Mouse (Mus musculus): Measurements from ENCODE around the gene Ccdc146. TPM values are rescaled to one million over a fixed set of nuclear protein-coding genes. Genes with fewer than 3 reads are reported as not detected.

Gene Ccdc146
- polyA plus RNA-seq, 1 experiment from 2014 or later, result 1.5 TPM

GRCm38 (mm10) chr5:21270756-21271155 is 153.7 kb downstream of the Ccdc146 start:
- no peak overlapping the region for H3K4me3 ChIP-seq
- H3K4me1 ChIP-seq, result no peaks in the 10 kb centered on the region
- no peak for ATAC-seq (ENCODE audit: borderline replicate concordance, extremely low read depth, low FRiP score, low TSS enrichment)
- no peak overlapping the region for H3K9ac ChIP-seq
- H3K27me3 ChIP-seq, result no peaks in the 10 kb centered on the region
- H3K4me2 ChIP-seq, result no peak overlapping the region
- no peaks in the 10 kb centered on the region for H3K36me3 ChIP-seq
- WGBS, result 73% methylated on average over 4 of the region's 4 CpGs
- no peaks in the 10 kb centered on the region for H3K9me3 ChIP-seq
- H3K27ac ChIP-seq, result no peak overlapping the region

GRCm38 (mm10) chr5:21269446-21269845 is 155.0 kb downstream of the Ccdc146 start:
- ATAC-seq (ENCODE audit: borderline replicate concordance, extremely low read depth, low FRiP score, low TSS enrichment), result no peak
- 69% methylated on average over 5 of the region's 5 CpGs for WGBS
- H3K27ac ChIP-seq, result no peak overlapping the region
- H3K27me3 ChIP-seq, result no peaks in the 10 kb centered on the region
- H3K4me1 ChIP-seq, result no peaks in the 10 kb centered on the region
- no peak overlapping the region for H3K9ac ChIP-seq
- H3K36me3 ChIP-seq, result no peaks in the 10 kb centered on the region
- H3K4me3 ChIP-seq, result no peak overlapping the region
- H3K4me2 ChIP-seq, result no peak overlapping the region
- H3K9me3 ChIP-seq, result no peaks in the 10 kb centered on the region

GRCm38 (mm10) chr5:21267090-21267489 is 157.4 kb downstream of the Ccdc146 start:
- 81% methylated on average over 2 of the region's 2 CpGs for WGBS
- Histone ChIP-seq H3K4me3 (no peak overlapping the region), H3K36me3 (no peaks in the 10 kb centered on the region), H3K4me1 (no peaks in the 10 kb centered on the region), H3K9ac (no peak overlapping the region), H3K9me3 (no peaks in the 10 kb centered on the region), H3K4me2 (no peak overlapping the region), H3K27ac (no peak overlapping the region), H3K27me3 (no peaks in the 10 kb centered on the region)
- ATAC-seq (ENCODE audit: borderline replicate concordance, extremely low read depth, low FRiP score, low TSS enrichment), result no peak

- no peak overlapping the region for H3K9ac ChIP-seq
- H3K27me3 ChIP-seq, result no peaks in the 10 kb centered on the region
- no peaks in the 10 kb centered on the region for H3K36me3 ChIP-seq
- no peak for ATAC-seq (ENCODE audit: borderline replicate concordance, extremely low read depth, low FRiP score, low TSS enrichment)
- H3K4me2 ChIP-seq, result no peak overlapping the region
- no peaks in the 10 kb centered on the region for H3K4me1 ChIP-seq
- H3K9me3 ChIP-seq, result no peaks in the 10 kb centered on the region
- no peak overlapping the region for H3K27ac ChIP-seq
- H3K4me3 ChIP-seq, result no peak overlapping the region
- WGBS, result 9% methylated on average over 4 of the region's 4 CpGs
Observed at GRCm38 (mm10) chr5:21265049-21265448, 159.4 kb downstream of the Ccdc146 start.

- no peak overlapping the region for H3K27ac ChIP-seq
- H3K27me3 ChIP-seq, result no peaks in the 10 kb centered on the region
- H3K36me3 ChIP-seq, result no peaks in the 10 kb centered on the region
- no peaks in the 10 kb centered on the region for H3K4me1 ChIP-seq
- no peak overlapping the region for H3K9ac ChIP-seq
- H3K4me2 ChIP-seq, result no peak overlapping the region
- WGBS, result 88% methylated on average over 8 of the region's 8 CpGs
- no peak for ATAC-seq (ENCODE audit: borderline replicate concordance, extremely low read depth, low FRiP score, low TSS enrichment)
- no peak overlapping the region for H3K4me3 ChIP-seq
- H3K9me3 ChIP-seq, result no peaks in the 10 kb centered on the region
Observed at GRCm38 (mm10) chr5:21264352-21265021, 160.0 kb downstream of the Ccdc146 start.

GRCm38 (mm10) chr5:21263202-21264055 is 161.0 kb downstream of the Ccdc146 start:
- H3K4me2 ChIP-seq, result no peak overlapping the region
- 48% methylated on average over 18 of the region's 18 CpGs for WGBS
- H3K27ac ChIP-seq, result no peak overlapping the region
- H3K36me3 ChIP-seq, result no peaks in the 10 kb centered on the region
- H3K4me3 ChIP-seq, result no peak overlapping the region
- no peak overlapping the region for H3K9ac ChIP-seq
- ATAC-seq (ENCODE audit: borderline replicate concordance, extremely low read depth, low FRiP score, low TSS enrichment), result no peak
- no peaks in the 10 kb centered on the region for H3K4me1 ChIP-seq
- no peaks in the 10 kb centered on the region for H3K9me3 ChIP-seq
- no peaks in the 10 kb centered on the region for H3K27me3 ChIP-seq

GRCm38 (mm10) chr5:21261202-21261844 is 163.2 kb downstream of the Ccdc146 start:
- H3K4me2 ChIP-seq, result no peak overlapping the region
- 31% methylated on average over 6 of the region's 6 CpGs for WGBS
- no peaks in the 10 kb centered on the region for H3K36me3 ChIP-seq
- ATAC-seq (ENCODE audit: borderline replicate concordance, extremely low read depth, low FRiP score, low TSS enrichment), result no peak
- no peak overlapping the region for H3K27ac ChIP-seq
- H3K27me3 ChIP-seq, result no peaks in the 10 kb centered on the region
- no peak overlapping the region for H3K4me3 ChIP-seq
- no peaks in the 10 kb centered on the region for H3K4me1 ChIP-seq
- no peak overlapping the region for H3K9ac ChIP-seq
- H3K9me3 ChIP-seq, result no peaks in the 10 kb centered on the region

- H3K27me3 ChIP-seq, result no peaks in the 10 kb centered on the region
- no peaks in the 10 kb centered on the region for H3K36me3 ChIP-seq
- no peak overlapping the region for H3K4me3 ChIP-seq
- ATAC-seq (ENCODE audit: borderline replicate concordance, extremely low read depth, low FRiP score, low TSS enrichment), result no peak
- H3K9ac ChIP-seq, result no peak overlapping the region
- H3K4me1 ChIP-seq, result no peaks in the 10 kb centered on the region
- H3K9me3 ChIP-seq, result no peaks in the 10 kb centered on the region
- H3K4me2 ChIP-seq, result no peak overlapping the region
- WGBS, result 62% methylated on average over 7 of the region's 7 CpGs
- no peak overlapping the region for H3K27ac ChIP-seq
Observed at GRCm38 (mm10) chr5:21260746-21261145, 163.7 kb downstream of the Ccdc146 start.

- no peaks in the 10 kb centered on the region for H3K36me3 ChIP-seq
- H3K4me1 ChIP-seq, result no peaks in the 10 kb centered on the region
- H3K9me3 ChIP-seq, result no peaks in the 10 kb centered on the region
- H3K4me2 ChIP-seq, result no peak overlapping the region
- no peak overlapping the region for H3K9ac ChIP-seq
- no peak overlapping the region for H3K4me3 ChIP-seq
- ATAC-seq (ENCODE audit: borderline replicate concordance, extremely low read depth, low FRiP score, low TSS enrichment), result no peak
- WGBS, result 63% methylated on average over 6 of the region's 6 CpGs
- no peaks in the 10 kb centered on the region for H3K27me3 ChIP-seq
- H3K27ac ChIP-seq, result no peak overlapping the region
Observed at GRCm38 (mm10) chr5:21257806-21258205, 166.7 kb downstream of the Ccdc146 start.

- Histone ChIP-seq H3K4me3 (no peak overlapping the region), H3K9ac (no peak overlapping the region)
- 56% methylated on average over 4 of the region's 4 CpGs for WGBS
Observed at GRCm38 (mm10) chr5:21257126-21257525, 167.4 kb downstream of the Ccdc146 start.

GRCm38 (mm10) chr5:21255551-21256132 is 168.8 kb downstream of the Ccdc146 start:
- Histone ChIP-seq H3K27me3 (no peaks in the 10 kb centered on the region), H3K4me1 (no peaks in the 10 kb centered on the region), H3K4me3 (no peak overlapping the region), H3K4me2 (no peak overlapping the region), H3K27ac (no peak overlapping the region), H3K9ac (no peak overlapping the region), H3K36me3 (no peaks in the 10 kb centered on the region), H3K9me3 (no peaks in the 10 kb centered on the region)
- ATAC-seq (ENCODE audit: borderline replicate concordance, extremely low read depth, low FRiP score, low TSS enrichment), result no peak
- 62% methylated on average over 5 of the region's 5 CpGs for WGBS

More at GRCm38 (mm10) chr5:21257126-21257525, 167.4 kb downstream of the Ccdc146 start:
- Histone ChIP-seq H3K4me1 (no peaks in the 10 kb centered on the region), H3K9me3 (no peaks in the 10 kb centered on the region), H3K36me3 (no peaks in the 10 kb centered on the region), H3K27me3 (no peaks in the 10 kb centered on the region), H3K4me2 (no peak overlapping the region), H3K27ac (no peak overlapping the region)
- ATAC-seq (ENCODE audit: borderline replicate concordance, extremely low read depth, low FRiP score, low TSS enrichment), result no peak

All from lung, embryonic 15.5 days (tissue).